Mouse (Mus musculus) C2C12 (cell line): ENCODE measurements around the gene Ets1. TPM values are rescaled to one million over a fixed set of nuclear protein-coding genes. Genes with fewer than 3 reads are reported as not detected.

ENCODE experiments used
- H3K27me3 ChIP-seq: one replicate; pipeline ENCODE4 v1.6.1; 2011; ENCODE audit not compliant: control insufficient read depth, insufficient read depth, insufficient read length
- H3K36me3 ChIP-seq: one replicate; pipeline ENCODE4 v1.6.1; 2011; ENCODE audit not compliant: control insufficient read depth, insufficient read depth
- H3K4me3 ChIP-seq: one replicate; pipeline ENCODE4 v1.5.1; 2011; ENCODE audit warnings: mild to moderate bottlenecking, control low read depth; ENCODE audit not compliant: poor library complexity, insufficient read depth, severe bottlenecking
- H3K79me2 ChIP-seq: one replicate; pipeline ENCODE4 v1.6.1; 2011; ENCODE audit not compliant: control insufficient read depth, insufficient read depth
- H3K79me3 ChIP-seq: one replicate; pipeline ENCODE4 v1.6.1; 2011; ENCODE audit warnings: low read depth, control low read depth
- H3ac ChIP-seq: one replicate; pipeline ENCODE3; 2011; ENCODE audit warnings: low read depth; ENCODE audit not compliant: control insufficient read depth, insufficient read length
- CEBPB ChIP-seq: IDR thresholded peaks from one replicate; pipeline ENCODE4 v1.6.1; 2011; ENCODE audit warnings: low read depth, mild to moderate bottlenecking, control low read depth, moderate library complexity
- CTCF ChIP-seq: IDR thresholded peaks from one replicate; pipeline ENCODE4 v1.5.1; 2011; ENCODE audit not compliant: control insufficient read depth, insufficient read depth, insufficient read length
- FOSL1 ChIP-seq: IDR thresholded peaks from one replicate; pipeline ENCODE4 v1.8.0; 2011; ENCODE audit warnings: mild to moderate bottlenecking, low read length; ENCODE audit not compliant: poor library complexity, insufficient read depth, severe bottlenecking
- MAX ChIP-seq: IDR thresholded peaks from one replicate; pipeline ENCODE4 v1.6.1; 2011; ENCODE audit warnings: mild to moderate bottlenecking, control low read depth
- MYOD1 ChIP-seq: IDR thresholded peaks from one replicate; pipeline ENCODE4 v1.6.1; 2011; ENCODE audit warnings: low read depth; ENCODE audit not compliant: control insufficient read depth, insufficient read length
- MYOG ChIP-seq: IDR thresholded peaks from one replicate; pipeline ENCODE4 v1.6.1; 2011; ENCODE audit not compliant: control insufficient read depth, insufficient read length; ENCODE audit errors: extremely low read depth
- USF1 ChIP-seq: IDR thresholded peaks from one replicate; pipeline ENCODE4 v1.6.1; 2011; ENCODE audit warnings: low read depth, mild to moderate bottlenecking, control low read depth, moderate library complexity
- polyA plus RNA-seq: library from polyadenylated mRNA; unstranded; fragments of >200 nt; fragmentation: generic; extraction: Trizol; gene quantifications from one replicate; pipeline ENCODE4 v1.2.1, GENCODE M21; 2012; ENCODE audit warnings: missing spikeins

The Ets1 gene
- polyA plus RNA-seq, 1 experiment, result 9.4 TPM

GRCm38 (mm10) chr9:32652112-32652511 is 16.1 kb downstream of the Ets1 start:
- Histone ChIP-seq H3K27me3 (no peaks in the 10 kb centered on the region), H3ac (no peak overlapping the region), H3K4me3 (no peak overlapping the region), H3K79me3 (no peaks in the 10 kb centered on the region), H3K36me3 (no peaks in the 10 kb centered on the region), H3K79me2 (no peaks in the 10 kb centered on the region)
- no peak for TF ChIP-seq CTCF
- TF ChIP-seq MYOG, result no peak
- no peak for TF ChIP-seq MAX
- no peak for TF ChIP-seq CEBPB
- TF ChIP-seq FOSL1, result no peak
- no peak for TF ChIP-seq USF1
- no peak for TF ChIP-seq MYOD1

GRCm38 (mm10) chr9:32654305-32654704 is 18.3 kb downstream of the Ets1 start:
- Histone ChIP-seq H3ac (no peak overlapping the region), H3K79me3 (no peaks in the 10 kb centered on the region), H3K4me3 (no peak overlapping the region), H3K36me3 (no peaks in the 10 kb centered on the region), H3K27me3 (no peaks in the 10 kb centered on the region), H3K79me2 (no peaks in the 10 kb centered on the region)
- TF ChIP-seq MAX (no peak), FOSL1 (no peak), MYOG (no peak), USF1 (no peak), MYOD1 (no peak), CTCF (no peak), CEBPB (no peak)

- Histone ChIP-seq H3ac (no peak overlapping the region), H3K4me3 (no peak overlapping the region), H3K27me3 (no peaks in the 10 kb centered on the region), H3K36me3 (no peaks in the 10 kb centered on the region), H3K79me3 (no peaks in the 10 kb centered on the region), H3K79me2 (no peaks in the 10 kb centered on the region)
- TF ChIP-seq MYOD1 (no peak), CTCF (no peak), USF1 (no peak), MAX (no peak), MYOG (no peak), FOSL1 (no peak), CEBPB (no peak)
Measured at GRCm38 (mm10) chr9:32656351-32656844, 20.4 kb downstream of the Ets1 start.

GRCm38 (mm10) chr9:32657124-32657523 is 21.1 kb downstream of the Ets1 start:
- Histone ChIP-seq H3K36me3 (no peaks in the 10 kb centered on the region), H3K4me3 (no peak overlapping the region), H3K27me3 (no peaks in the 10 kb centered on the region), H3K79me3 (no peaks in the 10 kb centered on the region), H3ac (no peak overlapping the region), H3K79me2 (no peaks in the 10 kb centered on the region)
- no peak for TF ChIP-seq MYOD1
- no peak for TF ChIP-seq FOSL1
- no peak for TF ChIP-seq MYOG
- TF ChIP-seq CTCF, result no peak
- TF ChIP-seq CEBPB, result no peak
- TF ChIP-seq MAX, result no peak
- TF ChIP-seq USF1, result no peak

GRCm38 (mm10) chr9:32660406-32660960 is 24.5 kb downstream of the Ets1 start:
- TF ChIP-seq MYOD1 (no peak), USF1 (no peak), MAX (no peak), MYOG (no peak), CEBPB (no peak), CTCF (no peak), FOSL1 (no peak)
- H3K79me3 ChIP-seq, result no peaks in the 10 kb centered on the region
- no peaks in the 10 kb centered on the region for H3K79me2 ChIP-seq
- no peak overlapping the region for H3ac ChIP-seq
- H3K36me3 ChIP-seq, result no peaks in the 10 kb centered on the region
- no peaks in the 10 kb centered on the region for H3K27me3 ChIP-seq
- no peak overlapping the region for H3K4me3 ChIP-seq

GRCm38 (mm10) chr9:32661071-32661470 is 25.1 kb downstream of the Ets1 start:
- Histone ChIP-seq H3K79me3 (no peaks in the 10 kb centered on the region), H3K36me3 (no peaks in the 10 kb centered on the region), H3ac (no peak overlapping the region), H3K4me3 (no peak overlapping the region), H3K79me2 (no peaks in the 10 kb centered on the region), H3K27me3 (no peaks in the 10 kb centered on the region)
- TF ChIP-seq CEBPB, result no peak
- TF ChIP-seq MYOG, result no peak
- no peak for TF ChIP-seq MYOD1
- TF ChIP-seq CTCF, result no peak
- TF ChIP-seq MAX, result no peak
- TF ChIP-seq FOSL1, result no peak
- no peak for TF ChIP-seq USF1
